Mouse (Mus musculus) adrenal gland, adult (tissue): ENCODE results near the gene Zbtb7b.

Source experiments
- DNase-seq, 2 experiments: peaks; one replicate each; pipeline ENCODE4 v3.0.0; 2022 to 2023; ENCODE audit warnings: low spot score in 1 of 2; ENCODE audit not compliant: inconsistent age in 2 of 2

Gene Zbtb7b

DNA sequence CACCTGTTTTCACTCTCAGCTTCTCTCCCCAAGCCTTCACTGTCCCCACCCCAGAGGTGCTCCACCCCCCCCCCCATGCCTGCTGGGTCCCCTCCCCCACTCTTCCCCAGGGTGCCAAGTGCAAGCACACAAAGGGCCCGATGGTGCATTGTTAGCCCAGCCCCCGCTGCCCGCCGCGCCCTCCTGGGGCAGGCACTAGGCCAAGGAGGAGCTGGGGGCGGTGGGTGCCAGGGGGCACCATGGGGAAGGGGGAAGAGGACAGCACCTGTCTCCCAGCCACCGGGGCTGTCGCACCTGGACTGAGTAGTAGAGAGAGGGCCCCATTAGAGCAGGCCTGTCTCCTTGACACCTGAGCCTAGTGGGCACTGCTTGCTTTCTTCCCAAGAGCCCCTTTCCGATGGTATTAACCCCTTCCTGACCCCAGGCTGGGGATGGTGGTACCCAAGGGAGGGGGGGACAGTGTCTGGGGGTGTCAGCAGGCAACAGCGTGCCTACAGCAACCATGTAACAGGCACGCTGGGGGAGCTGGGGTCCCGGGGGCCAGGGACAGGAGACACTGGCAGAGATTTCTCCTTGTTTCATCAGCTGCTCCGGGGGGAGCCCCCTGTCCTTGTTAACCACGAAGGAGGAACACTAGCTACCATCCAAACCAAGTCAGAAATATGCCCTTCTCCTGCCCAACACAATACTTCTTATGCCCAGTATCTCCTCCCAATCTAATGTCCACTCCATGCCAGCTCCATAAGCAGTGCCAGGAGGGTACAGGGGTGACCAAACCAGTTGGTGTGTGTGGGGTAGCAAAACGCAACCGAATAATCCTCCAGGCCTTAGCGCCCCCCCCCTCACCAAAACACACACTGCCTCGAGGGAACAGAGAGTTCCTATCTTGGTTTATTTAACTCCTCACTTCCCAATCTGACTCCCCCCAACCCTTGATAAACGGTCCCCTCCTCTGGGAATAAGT is 3.6 kb downstream of the Zbtb7b start:
- DNase-seq = peak; percentile 61 to 82

DNA sequence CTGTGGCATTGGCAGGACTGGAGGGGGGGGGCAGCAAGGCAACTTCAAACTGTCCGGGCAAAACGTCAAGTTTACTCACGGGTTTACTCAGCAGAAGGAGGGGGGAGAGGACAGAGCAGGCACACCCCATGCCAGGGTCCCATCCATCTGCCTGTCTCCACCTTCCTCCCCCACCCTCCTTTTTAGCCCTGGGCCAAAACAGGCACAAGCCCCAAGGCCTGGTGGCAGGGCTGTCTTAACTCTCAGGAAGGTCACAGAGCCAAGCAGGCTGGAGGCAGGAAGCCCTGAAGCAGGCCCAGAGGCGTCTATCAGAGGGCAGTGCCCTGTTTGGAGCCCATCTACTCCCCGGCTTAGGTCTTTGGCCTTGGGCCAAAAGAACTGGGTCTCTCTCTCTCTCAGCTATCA is 4.5 kb downstream of the Zbtb7b start:
- DNase-seq = peak; percentile 86 to 93

DNA sequence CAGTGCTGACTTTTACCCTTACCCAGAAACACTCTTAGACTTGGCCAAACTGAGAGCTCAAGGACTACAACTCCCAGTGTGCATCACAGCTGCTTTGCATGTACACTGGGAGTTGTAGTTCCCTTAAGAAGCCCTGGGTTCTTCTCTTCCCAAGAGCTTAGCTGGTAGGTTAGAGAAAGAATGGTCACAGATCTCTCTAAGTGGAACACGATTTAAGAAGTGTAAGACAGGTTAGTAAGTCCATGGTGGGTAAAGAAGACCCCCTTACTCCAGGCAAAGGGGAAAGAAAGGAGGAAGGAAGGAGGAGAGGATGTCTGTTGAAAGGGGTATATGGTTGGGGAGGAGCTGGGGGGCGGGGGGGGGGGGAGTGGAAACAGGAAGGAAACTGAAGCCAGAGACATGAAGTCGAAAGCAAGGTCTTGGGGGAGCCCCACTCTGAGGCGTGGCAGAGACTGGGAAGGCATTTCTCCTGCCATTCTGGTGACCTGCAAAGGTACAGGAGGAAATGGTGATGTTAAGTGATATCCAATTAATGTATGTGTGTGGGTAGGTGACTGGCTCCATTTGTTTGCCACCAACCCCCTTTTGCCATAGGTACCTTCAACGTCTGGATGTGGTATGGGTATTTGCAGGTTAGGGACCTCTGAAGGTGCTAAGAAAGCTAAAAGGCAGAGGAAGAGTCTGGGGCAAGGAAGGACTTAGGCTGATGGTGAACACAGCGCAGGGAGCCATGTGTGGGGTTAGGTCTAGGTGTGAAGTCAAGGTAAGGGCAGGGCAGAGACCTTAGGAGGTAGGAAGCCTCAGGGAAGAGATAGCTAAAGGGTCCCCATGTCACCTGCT is 5.5 kb downstream of the Zbtb7b start:
- peak in 1 of 2 experiments; percentile 64 for DNase-seq

DNA sequence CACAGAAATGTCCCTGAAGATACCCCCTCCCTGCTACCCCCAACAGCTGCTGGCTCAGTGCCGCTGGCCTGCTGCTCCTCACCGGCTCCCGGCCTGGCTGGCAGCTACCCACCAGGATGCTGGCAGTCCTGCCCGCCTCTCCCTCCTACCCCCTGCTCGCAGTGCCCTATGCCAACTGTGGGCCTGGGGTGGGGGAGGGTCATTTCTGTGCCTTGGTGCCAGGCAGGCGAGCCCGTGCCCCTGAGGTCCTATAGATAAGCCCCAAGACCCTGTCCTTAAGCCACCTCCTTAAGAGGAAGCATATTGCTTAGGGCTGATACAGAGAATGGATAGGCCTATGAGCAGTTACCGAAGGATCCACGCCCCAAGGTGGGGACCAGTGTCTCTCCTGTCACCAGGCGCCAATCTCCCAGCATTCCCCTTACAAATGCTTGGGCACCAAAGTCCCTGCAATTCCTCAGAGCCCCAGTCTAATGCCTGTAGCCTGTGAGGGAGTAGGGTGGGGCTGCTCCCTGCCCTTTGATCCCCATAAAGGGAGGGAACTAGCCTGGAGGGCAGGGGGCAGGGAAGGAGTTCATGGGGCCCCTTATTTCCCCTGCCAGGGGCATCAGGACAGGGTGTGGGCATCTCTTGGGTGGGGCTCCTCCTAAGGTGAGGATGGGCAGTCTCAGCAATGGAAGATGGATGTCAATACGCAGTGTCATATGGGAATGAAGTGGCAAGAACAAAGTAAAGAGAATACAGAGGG is 6.3 kb downstream of the Zbtb7b start:
- peak; percentile 44 to 76 for DNase-seq

DNA sequence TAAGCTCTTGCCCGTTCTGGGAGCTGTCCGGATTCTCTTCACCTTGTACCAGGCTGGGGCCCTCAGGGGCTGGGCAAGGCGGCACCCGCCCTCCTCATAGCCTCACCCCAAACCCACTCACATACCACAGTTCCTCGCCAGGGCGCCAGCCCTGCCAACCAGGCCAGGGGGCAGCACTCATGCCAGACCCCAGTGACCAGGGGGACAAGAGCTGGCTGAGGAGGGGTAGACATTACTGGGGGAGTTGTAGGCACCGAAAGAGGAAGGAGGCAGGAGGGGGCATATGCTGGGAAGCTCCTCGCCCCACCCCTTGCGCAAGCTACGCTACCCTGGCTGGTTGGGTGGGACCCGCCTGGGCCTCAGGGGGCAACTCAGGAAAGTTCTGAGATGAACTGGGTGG is 6.9 kb downstream of the Zbtb7b start:
- peak; percentile 40 to 76 for DNase-seq

DNA sequence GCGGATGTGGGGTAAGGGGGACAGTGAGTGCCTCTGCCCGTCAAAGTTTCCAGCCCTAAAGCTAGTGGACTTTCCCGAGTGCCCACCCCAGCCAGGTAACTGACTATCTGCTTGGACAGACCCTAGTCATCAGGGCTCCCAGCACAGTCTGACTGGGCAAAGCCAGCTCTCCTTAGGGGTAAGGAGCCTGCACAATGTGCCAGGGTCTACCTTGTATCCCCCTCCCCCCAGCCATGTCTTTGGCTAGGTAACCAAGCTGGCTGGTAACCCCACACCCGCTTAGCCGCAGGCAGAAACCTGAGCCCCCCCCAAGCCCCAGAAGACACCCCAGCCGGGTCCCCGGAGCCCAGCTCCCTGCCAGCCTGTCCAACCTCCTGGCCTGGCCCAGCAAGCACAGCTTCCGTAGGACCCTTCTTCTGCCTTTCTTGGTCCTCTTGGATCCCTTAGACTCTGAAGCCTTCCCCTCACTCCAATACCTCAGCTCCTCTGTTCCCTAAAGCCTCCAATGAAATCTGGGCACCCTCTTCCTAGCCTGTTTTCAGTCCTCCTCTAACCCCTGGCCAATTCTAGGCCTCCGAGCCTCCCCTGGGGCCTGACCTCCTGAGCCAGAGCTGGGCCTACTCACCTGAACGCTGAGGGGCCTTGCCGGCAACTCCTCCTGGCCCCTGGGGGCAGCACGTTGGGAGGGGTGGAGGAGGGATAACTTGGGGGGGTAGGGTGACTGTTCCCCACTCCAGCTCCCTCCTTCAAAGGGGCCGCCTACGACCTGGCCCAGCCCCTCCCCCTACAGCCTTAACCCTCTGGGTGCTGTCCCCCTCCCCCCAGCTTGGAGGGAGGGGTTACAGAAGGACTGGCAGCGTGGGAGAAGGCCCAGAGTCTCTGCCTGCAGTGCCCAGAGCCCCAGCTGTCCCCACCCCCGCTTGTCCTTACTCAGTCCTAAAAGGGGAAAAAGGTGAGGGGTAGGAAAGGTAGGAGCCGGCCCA is 7.8 kb downstream of the Zbtb7b start:
- DNase-seq = peak; percentile 38 to 65

DNA sequence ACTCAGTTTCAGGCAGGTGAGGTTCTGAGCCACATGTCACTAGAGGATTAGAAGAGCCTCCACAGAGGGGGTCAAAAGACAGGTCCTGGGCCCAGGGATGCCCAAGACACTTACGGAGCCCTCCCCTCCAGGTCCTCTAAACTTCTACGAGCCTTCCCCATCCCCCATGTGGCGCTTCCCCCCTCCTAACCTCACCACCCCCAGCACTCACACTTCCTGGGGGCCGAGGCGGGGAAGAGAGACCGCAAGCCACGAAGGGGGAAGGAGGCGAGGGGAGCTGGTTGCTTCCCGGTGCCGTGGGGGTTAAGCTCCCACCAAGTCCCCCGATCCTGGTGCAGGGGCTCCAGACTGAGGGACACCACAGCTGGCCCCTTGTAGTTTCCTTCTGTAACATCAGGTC is 9.1 kb downstream of the Zbtb7b start:
- peak in 1 of 2 experiments; percentile 30 for DNase-seq

DNA sequence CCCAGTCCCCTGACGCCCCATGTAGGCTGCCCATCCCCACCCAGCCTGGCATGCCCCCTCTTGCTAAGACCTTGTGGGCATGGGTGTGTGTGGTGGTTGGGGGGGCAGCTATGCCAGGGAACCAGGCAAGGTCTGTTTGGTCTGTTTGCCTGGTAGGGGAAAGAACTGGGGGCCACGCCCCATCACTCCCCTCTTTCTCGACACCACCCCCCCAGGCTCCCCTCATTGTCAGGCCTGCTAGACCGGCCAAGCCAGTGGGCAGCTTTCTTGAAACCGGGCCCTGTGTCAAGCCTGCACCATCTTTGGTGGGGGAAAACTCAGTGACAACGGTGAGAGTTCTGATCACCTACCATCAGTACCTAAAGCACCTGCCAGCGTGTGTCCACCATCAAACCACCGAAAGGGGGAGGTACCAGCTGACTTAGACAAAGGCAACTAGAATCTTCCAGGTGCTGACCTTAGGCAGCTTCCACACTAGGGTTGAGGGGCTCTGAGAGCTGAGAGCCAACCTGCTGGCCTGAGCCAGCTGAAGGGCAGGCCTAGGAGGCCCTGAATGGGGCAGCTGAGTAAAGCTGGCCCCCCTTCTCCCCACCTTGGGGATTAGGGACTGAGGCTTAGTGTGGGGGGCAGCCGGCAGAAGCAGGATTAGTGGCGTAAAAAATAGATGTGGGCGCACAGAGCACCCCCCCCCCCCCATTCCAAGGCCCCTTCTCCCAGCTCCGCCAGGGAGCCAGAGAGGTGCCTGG is 10.1 kb downstream of the Zbtb7b start:
- peak in 1 of 2 experiments; percentile 34 for DNase-seq

DNA sequence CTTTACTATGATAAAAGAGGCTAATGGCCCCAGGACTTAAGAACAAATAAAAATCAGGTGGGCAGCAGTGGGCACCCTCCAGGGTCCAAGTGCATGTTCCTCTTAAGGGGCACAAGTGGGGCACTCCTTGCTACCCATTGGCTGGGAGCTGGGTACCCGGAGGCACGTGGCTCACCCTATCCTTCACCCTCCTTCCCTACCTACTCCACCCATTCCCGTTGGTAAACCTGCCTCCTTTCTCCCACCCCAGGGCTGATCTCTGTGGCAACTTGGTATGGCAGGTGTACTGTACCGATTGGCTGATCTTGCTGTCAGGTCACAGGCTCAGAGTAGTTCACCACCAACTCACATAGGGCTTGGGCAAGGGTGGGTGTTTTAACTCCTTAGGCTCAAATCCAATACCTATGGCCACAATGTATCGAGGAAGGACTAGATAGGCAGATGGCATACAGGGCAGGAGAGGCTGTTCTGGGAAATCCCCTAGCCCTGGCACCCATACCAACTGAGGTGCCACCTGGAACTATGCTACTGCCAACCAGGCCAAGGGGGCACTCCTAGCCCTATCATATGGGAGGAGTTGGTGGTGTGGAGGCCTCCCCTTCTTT is 10.8 kb downstream of the Zbtb7b start:
- peak in 1 of 2 experiments; percentile 34 for DNase-seq

DNA sequence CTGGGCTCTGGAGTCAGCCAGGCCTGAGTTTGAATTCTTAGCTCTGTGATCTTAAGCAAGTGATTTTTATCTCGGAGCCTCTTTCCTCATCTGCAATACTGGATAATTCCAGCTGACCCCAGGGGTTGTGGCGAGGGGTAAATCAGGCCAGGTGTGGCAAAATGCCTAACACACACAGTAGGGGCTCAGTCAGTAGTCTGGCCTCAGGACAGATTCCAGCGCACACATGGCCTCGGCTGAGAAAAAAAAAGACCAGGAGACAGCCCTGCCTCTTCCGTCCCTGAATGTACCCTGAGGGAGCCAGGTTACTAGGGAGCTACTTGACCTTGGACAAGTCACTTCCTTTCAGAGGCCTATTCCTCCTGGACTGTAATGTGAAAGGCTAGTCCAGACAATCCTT is 11.6 kb downstream of the Zbtb7b start:
- peak in 1 of 2 experiments; percentile 49 for DNase-seq

DNA sequence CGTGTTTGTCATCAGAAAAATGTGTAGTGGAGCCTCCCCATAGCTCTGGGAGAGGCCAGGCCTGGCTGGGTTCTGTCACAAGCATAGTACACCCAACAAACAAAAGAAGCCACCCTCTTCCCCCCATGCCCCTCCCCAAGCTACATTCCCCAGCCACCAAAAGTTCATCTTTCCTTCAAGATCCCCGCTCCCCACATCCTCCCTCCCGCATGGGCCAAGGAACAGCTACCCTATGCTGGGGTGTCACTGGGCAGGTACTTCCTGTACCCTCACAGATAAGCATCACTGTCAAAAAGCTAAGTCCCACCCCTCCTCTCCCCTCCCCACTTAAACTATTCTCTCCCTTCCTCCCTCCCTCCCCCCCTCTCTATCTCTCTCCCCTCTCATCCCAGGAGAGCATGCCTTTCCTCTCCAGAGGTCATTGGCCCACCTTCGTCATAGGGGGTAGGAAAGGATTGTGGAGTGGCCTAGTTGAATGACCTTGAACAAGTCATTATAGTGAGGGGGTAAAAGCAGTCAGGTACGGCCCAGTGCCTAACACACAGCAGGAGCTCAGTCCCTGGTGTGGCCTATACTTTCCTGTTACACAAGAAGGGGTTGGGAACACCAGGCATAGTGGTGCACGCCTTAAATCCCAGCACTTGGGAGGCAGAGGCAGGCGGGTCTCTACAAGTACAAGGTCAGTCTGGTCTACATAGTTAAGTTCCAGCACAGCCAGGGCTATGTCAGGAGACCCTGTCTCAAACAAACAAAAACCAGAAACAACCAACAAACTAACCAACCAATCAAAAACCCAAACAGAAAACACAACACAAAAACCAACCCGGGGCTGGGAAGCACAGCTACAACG is 12.3 kb downstream of the Zbtb7b start:
- no peak for DNase-seq

DNA sequence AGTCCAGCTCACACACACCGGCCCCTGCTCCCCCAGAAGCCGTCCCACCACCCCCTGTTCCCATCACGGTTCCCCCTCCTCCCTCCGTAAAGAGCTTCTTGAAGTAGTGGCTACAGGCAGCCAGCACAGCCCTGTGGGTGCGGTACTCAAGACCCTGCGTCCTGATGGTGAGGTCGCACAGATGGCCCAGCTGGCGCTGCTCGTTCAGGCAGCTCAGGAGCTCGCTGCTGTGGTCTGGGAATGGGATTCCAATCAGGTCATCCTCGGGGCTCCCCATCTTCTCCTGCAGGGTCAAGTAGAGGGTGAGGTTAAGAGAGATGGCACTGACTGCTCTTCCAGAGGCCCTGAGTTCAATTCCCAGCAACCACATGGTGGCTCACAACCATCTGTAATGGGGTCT is 13.3 kb downstream of the Zbtb7b start:
- no peak for DNase-seq

DNA sequence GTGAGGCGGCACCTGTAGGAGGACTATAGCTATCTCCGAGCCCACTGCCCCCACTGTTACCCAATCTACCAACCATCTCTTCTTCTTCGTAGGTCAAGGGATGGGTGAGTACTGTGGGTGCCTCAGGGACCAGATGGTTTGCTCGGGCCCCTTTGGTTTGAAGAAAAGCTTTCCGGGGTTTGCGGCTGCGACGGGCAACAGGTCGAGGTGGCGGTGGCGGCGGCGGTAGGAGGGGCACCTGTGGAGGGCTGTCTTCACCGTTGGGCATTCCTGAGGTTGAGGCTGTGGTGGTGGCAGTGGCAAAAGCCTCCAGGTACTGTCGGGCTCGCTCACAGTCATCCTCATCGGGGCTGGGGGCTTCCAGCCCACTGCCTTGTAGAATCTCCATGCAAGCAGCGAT is 13.9 kb downstream of the Zbtb7b start:
- DNase-seq = peak in 1 of 2 experiments; percentile 27

DNA sequence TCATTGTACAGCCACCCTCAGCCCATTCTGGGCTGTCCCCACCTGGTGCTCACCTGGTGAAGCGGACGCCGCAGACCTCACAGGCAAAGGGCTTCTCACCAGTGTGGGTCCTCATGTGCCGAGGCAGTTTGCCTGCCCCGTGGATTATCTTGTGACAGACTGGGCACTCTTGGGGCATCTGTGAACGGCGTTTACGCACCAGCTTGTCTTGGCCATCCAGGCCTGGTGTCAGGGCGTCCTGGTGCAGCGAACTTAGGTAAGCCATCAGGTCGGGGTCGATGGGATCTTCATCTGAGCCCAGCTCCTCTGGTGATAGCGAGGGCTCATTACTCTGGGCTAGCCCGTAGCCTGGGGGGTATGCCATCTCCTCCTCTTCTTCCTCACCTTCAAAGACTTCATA is 14.3 kb downstream of the Zbtb7b start:
- no peak for DNase-seq

DNA sequence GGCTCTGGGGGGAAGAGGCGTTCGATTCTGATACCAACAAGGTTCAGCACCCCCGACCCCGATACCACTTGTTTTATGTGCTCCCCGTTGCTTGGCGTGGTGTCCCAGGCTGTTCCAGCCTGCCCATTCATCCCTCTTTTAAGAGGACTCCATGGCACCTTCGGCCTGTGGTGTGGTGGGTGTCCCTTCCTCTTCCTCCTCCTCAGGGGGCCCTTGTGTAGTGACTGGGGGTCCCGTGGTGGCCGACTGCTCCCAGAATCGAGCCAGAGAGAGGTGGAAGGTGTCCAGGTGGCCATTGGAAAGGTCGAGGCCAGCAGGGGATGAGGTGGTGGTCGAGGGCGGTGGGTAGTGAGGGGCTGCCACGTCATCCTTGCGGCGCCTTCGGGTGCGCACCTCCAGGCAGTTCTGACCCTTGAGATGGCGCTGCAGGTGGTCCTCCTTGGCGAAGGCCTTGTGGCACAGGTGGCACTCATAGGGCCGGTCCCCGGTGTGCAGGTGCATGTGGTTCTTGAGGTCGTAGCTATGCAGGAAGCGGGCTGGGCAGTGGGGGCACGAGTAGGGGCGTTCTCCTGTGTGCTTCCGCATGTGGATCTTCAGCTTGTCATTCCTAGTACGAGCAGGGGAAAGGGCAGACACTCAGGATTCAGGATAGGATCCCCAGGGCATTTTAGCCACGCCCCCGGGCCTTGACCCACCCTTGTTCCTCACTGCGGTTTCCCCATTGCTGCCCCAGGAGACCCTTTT is 15.0 kb downstream of the Zbtb7b start:
- peak in 1 of 2 experiments; percentile 62 for DNase-seq

DNA sequence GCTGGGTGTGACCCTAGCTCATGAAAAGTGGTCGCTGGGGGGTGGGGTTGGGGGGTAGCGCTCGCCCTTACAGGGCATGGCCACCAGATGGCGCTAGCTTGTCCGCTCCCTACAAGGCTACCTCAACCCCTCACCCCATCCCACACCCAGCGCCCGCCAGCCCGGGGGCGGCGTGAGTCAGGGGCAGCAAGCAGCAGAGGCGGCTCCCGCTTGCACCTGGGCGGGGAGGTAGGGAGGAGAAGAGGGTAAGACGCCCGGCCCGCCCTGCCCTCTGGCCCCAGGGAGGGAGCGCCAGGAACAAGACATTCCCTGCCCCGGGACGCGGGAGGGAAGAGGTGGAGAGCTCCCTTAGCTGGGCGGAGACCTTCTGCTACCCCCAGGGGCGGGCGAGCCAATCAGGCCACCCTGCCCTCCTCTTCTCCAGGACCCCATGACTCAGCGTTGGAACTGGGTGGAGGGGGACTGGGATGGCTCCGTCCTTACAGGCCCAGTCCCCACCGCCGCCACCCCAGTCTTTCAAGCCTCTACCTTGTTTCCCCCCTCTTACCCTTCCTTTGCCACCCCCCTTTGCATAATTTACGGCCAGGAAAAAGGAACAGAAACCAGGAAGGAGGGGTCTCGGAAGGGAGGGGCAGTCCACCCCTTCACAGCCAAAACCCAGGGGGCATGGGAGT is 16.0 kb downstream of the Zbtb7b start:
- DNase-seq = peak; percentile 84 to 92

DNA sequence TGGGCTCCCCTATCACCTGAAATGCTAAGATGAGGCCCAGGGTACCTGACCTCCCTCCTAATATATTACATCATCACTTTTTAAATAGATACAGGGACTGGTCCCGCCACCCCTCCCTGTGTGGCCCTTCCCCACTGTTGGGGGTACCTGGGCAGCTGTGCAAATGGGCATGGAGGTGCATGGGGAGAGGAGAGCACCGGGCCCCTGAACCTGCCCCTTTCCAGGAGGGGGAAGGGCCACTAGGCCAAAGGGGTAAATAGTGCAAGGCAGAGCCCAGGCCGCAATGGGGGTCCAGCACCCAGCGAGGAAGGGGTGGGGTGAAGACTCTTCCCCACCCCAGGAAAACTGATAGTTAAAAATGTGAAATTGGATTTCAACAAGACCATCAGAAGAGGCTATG is 16.7 kb downstream of the Zbtb7b start:
- no peak for DNase-seq
